Mouse (Mus musculus): ENCODE data around the gene Nop56.

The Nop56 gene

DNA sequence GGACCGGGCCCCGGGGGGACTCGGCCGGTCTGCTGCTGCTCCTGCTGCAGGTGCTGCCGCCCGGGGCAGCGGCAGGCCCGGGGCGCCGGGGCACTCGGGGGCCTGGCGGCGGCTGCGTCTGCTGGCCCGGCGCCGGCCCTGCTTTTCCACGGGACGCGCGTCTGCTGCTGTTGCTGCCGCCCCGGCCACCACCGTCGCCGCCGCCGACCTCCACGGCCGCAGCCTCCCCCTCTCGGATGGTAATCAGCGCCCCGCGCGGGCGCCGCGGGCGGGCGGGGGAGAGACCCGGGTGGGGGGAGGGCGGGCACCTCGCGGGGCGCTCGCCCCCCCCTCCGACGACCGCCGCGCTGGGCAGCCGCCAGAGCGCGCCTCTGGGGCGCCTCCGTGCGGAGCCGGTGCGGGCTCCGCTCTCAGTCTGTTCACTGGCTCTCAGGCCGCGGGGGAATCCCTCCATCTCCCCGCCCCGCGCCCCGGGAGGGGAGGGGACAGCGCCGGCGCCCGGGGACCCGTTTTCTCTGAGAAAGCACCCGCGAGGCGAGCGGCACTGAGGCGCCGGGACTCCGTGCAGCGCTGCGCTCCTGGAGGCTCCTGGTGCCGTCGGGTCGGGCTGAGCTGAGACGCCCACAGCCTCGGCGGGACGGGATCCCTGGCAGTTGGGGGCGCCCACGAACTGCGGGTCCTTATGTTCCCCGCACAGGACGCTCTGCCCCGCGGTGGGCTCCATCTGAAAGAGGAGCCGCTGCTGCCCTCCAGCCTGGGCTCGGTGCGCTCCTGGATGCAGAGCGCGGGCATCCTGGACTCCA, 21.3 kb downstream of the Nop56 start:
- peak; percentile 62 for DNase-seq (ENCODE audit: low read depth)

DNA sequence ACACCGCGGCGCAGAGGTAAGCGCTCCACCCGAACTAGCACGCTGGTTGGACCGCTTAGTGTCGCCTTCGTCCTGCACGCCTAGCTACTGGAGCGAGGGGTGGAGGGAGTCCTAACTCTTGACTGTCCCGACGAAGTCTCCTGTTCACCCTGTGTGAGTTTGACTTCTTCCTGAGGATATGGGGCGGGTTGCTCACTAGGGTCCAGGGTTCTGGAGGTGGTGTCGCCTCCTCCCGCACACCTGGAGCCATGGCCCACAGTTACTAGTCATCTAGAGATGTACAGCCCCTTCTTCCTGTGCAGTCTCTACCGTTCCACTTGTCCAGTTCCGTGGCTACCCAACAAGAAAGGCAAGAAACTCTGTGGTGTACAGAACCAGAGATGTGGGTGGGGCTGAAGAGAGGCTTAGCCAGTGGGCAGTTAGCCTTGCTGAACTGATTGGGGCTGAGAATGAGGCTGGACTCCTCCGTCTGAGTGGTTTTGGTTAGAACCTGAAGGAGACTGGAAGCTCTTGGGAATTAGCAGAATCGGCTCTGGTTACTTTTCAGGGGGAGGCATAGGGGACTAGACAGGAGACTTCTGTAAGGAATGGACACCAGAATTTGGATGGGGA, 22.0 kb downstream of the Nop56 start:
- DNase-seq (ENCODE audit: low read depth), result no peak

DNA sequence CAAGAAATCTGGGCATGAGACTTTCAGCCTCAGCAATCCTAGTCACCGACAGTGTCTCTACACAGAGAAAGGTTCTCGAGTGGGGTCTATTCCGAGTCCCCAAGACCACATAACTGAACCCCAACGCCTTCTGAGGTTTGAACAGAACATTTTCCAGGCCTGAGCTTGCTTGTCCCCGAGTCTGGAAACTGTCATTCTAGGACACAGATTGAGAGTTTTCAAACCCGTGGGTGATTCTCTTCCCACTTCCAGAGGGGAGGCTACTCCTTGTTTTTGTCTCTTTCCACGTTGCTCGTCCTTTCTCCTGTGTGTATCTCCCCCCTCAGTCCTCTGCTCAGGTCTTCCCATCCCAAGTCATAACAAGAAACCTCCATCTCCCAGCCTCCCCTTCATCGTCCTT, 23.4 kb downstream of the Nop56 start:
- no peak for DNase-seq (ENCODE audit: low read depth)

DNA sequence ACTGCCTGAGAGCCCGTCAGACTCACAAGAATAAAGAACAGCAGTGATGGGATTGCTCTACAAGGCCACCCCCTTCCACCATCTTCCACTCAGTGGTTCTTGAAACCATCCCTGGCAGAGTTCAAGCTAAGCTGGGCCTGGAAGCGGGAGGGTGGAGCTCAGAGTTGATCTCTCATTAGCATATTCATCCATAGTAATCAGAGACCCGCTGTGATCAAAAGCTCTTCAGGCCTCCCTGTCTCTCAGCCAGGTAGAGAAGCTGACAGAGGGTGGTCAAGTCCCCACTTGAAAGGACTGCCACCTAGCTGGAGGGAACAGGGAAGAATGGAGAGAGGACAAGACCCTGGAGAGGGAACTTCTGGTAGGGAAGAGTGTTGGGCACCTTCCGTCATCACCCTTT, 28.8 kb downstream of the Nop56 start:
- no peak for DNase-seq (ENCODE audit: low read depth)

DNA sequence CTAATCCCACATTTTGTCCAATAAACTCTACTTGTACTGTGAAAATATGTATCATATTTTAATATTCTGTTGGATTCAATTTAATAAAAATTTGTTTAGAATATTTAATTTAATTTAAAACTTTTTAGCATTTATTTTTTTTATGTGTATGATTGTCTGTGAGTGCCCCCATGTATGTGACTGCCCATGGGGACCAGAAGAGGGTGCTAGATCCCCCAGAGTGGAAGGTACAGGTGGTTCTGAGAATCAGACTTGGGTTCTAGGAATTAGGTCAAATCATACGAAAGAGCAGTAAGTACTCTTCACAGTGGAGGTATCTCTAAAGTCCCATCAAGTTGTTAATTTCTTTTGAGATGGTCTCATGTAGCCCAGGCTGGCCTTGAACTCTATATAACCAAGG, 52.8 kb downstream of the Nop56 start:
- DNase-seq (ENCODE audit: low read depth), result no peak

All from induced T-regulatory cell, adult 2 months (primary cell).